Mouse (Mus musculus): Measurements from ENCODE around the gene Pnmal2.

Pnmal2 gene

GRCm38 (mm10) chr7:16944061-16944807 lies at the start of gene Pnmal2:
Pnmal2 (plus strand) TSS chr7:16944682.
- peak; percentile 74 for DNase-seq (ENCODE audit: low spot score)

- peak; percentile 70 for DNase-seq (ENCODE audit: low spot score)
Observed at GRCm38 (mm10) chr7:16895000-16895399, 49.5 kb upstream of the Pnmal2 start.

GRCm38 (mm10) chr7:16895511-16895910 lies 49.0 kb upstream of the Pnmal2 start:
- no peak for DNase-seq (ENCODE audit: low spot score)

GRCm38 (mm10) chr7:16900526-16900925 lies 44.0 kb upstream of the Pnmal2 start:
- DNase-seq (ENCODE audit: low spot score): no peak

GRCm38 (mm10) chr7:16903439-16903955 lies 41.0 kb upstream of the Pnmal2 start:
- DNase-seq (ENCODE audit: low spot score): no peak

DNA sequence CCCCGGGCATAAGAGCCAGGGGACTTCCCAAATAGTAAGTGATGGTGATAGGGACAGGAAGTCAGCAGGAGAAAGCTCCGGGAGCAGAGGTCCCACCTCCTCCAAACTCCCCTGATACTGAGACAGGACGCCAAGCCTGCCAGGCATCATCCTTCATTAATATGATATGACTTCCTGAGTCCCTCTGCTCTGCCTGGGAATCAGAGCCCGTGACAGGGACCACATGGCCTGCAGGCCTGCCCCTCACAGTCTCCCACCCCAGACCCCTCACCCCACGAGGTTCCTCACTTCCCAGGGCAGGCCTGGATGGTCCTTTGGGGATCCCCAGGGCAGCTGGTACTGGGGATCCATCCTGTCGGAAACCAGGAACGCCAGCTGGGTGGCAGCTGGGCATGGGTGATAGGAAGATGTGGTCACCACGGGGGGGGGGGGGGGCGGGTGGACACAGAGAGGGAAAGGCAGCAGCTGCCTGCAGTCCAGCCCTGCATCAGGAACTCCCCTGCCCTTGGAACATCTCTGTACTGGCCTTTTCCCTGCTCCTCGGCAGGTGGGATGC lies 40.3 kb upstream of the Pnmal2 start:
- no peak for DNase-seq (ENCODE audit: low spot score)

- DNase-seq (ENCODE audit: low spot score): no peak
Observed at GRCm38 (mm10) chr7:16905491-16906021, 38.9 kb upstream of the Pnmal2 start.

DNA sequence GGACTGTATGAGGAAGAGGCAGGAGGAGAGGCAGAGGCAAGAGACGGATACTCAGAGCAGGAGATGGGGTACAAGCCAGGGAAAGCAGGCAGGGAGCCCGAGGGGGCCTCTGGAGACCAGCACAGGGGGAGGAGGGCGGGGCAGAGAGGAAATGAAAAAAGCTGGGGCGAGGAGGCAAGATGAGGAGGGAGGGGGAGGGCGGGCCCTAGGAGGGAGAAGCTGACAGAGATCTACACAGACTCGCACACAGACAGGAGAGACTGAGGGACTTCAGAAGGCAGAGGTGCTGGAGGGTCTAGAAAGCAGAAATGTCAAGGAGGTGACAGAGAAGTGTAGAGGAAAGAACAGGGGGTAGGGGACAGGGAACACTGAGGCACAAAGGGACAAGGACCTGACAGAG lies 38.2 kb upstream of the Pnmal2 start, which contains the start of gene Ptgir:
Gene Ptgir (plus strand): TSS at position 210 of the 400 bp plus-strand sequence.
- no peak for DNase-seq (ENCODE audit: low spot score)

DNA sequence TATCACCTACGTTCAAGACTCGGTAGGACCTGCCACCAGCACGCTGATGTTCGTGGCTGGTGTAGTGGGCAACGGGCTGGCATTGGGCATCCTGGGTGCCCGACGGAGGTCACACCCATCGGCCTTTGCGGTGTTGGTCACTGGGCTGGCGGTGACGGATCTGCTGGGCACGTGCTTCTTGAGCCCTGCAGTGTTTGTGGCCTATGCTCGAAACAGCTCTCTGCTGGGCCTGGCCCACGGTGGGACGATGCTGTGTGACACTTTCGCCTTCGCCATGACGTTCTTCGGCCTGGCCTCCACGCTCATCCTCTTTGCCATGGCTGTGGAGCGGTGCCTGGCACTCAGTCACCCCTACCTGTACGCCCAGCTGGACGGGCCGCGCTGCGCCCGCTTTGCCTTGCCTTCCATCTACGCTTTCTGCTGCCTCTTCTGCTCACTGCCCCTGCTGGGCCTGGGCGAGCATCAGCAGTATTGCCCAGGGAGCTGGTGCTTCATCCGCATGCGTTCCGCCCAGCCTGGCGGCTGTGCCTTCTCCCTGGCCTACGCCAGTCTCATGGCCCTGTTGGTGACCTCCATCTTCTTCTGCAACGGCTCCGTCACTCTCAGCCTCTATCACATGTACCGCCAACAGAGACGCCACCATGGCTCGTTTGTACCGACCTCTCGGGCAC lies 37.5 kb upstream of the Pnmal2 start:
- no peak for DNase-seq (ENCODE audit: low spot score)

GRCm38 (mm10) chr7:16907842-16908241 lies 36.6 kb upstream of the Pnmal2 start:
- no peak for DNase-seq (ENCODE audit: low spot score)

DNA sequence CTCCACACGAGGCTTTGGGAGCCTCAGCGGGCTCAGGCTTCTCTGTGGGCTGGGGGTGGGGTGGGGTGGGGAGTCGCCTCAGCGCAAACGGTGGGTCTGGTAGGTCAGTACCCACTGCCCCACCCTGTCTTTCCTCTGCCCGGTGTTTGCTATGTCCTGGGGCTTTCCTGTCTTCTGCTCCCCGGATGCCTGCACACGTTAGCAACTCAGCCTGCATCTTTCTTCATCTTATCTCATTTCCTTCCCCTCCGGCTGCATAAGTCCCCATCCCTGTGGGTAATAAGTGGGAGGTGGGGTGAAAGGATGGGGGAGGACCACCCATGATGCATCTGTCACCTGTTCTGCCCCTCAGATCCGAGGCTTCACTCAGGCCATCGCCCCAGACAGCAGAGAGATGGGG lies 36.1 kb upstream of the Pnmal2 start:
- no peak for DNase-seq (ENCODE audit: low spot score)

- no peak for DNase-seq (ENCODE audit: low spot score)
Observed at GRCm38 (mm10) chr7:16908859-16909258, 35.6 kb upstream of the Pnmal2 start.

- DNase-seq (ENCODE audit: low spot score): no peak
Observed at GRCm38 (mm10) chr7:16909909-16910308, 34.6 kb upstream of the Pnmal2 start.

GRCm38 (mm10) chr7:16911904-16912303 lies 32.6 kb upstream of the Pnmal2 start:
- DNase-seq (ENCODE audit: low spot score): no peak

GRCm38 (mm10) chr7:16912360-16912759 lies 32.1 kb upstream of the Pnmal2 start:
- DNase-seq (ENCODE audit: low spot score): no peak

GRCm38 (mm10) chr7:16913806-16914452 lies 30.6 kb upstream of the Pnmal2 start:
- DNase-seq (ENCODE audit: low spot score): peak; percentile 77

GRCm38 (mm10) chr7:16914453-16915343 lies 29.8 kb upstream of the Pnmal2 start:
- no peak for DNase-seq (ENCODE audit: low spot score)

DNA sequence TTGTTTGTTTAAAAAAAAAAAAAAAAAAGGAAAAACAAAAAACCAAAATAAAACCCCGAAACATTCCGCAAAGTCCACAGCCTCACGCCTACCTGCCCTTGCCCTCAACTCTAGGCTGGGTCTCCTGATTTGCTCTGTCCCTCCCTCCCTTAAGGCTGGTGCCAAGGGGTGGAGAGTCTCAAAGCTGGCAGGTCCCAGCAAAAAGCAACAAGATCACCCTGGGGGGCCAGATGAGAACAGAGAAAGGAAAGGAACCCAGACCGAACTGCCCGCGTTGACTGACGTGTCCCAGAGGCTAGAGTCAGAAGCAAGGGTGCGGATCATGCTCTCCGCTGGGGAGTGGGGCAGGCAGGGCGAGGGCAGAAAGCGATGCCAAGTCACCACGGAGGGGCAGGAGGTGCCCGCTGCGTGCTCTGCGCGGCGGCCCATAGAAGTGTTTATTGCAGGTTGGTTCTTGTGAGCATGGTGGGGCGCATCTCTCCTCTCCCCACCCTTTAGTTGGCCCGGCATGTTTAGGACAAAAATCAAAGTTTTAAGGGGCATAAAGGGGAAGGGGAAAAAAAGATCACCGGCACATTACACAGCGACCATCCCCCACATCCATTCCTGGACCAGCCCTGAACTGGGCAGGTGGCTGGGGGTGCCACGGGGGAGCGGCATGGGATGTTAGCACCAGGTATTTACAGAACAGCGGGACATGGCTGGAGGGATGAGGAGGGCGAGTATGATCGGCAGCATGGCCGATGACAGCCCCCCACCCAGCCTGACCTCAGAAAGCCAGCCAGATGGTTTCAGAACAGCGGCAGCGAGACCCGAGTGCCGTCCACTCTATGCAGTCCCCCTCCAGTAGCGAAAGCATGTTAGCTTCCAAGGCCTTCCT lies 28.8 kb upstream of the Pnmal2 start:
- no peak for DNase-seq (ENCODE audit: low spot score)

GRCm38 (mm10) chr7:16916342-16917265 lies 27.9 kb upstream of the Pnmal2 start:
- DNase-seq (ENCODE audit: low spot score): no peak
